Mouse (Mus musculus) kidney, adult 2 months (tissue): ENCODE measurements around the gene Alpk3.

ENCODE experiments used
- CTCF ChIP-seq: fragments of 200-500 bp; conservative IDR thresholded peaks from 2 replicates; pipeline ENCODE4 v1.5.1; 2011; ENCODE audit warnings: low read depth, mild to moderate bottlenecking, control low read depth, low read length, moderate library complexity, mixed read lengths; ENCODE audit not compliant: insufficient read depth, insufficient read length
- POLR2A ChIP-seq: fragments of 200-500 bp; IDR thresholded peaks from one replicate; pipeline ENCODE4 v1.6.1; 2011; ENCODE audit warnings: low read depth, low read length, control low read depth

- TF ChIP-seq CTCF = no peak
- TF ChIP-seq POLR2A = no peak
These were observed 17.1 kb downstream of the Alpk3 start for GRCm38 (mm10) chr7:81074546-81074945.
